Mouse (Mus musculus) spleen, embryonic (tissue): ENCODE data around the gene Kmt5c.

Source experiments
- CTCF ChIA-PET: fragments of 350-600 bp; sonication (Branson Sonifier 250); formaldehyde crosslinking; loops from one replicate; lab custom pipeline; 2022; lab: Charles Lee

Kmt5c gene

GRCm38 (mm10) chr7:4739544-4740275 lies at the start of gene Kmt5c:
Kmt5c (plus strand) TSS chr7:4740115.
- CTCF ChIA-PET, result interaction anchor here (0.9 to 1.5 kb wide), 2 partner anchors 26 to 53 kb away, joined by 3 to 4 read pairs; partner anchors contain the start of gene Rpl28

- CTCF ChIA-PET, result no interaction called here
These were observed 49.5 kb upstream of the Kmt5c start, which contains the start of gene Brsk1 for GRCm38 (mm10) chr7:4690387-4690786. Brsk1 (plus strand) TSS chr7:4690604.

GRCm38 (mm10) chr7:4690951-4691653 lies 48.8 kb upstream of the Kmt5c start:
- CTCF ChIA-PET, result no interaction called here

- CTCF ChIA-PET, result no interaction called here
These were observed 46.9 kb upstream of the Kmt5c start for GRCm38 (mm10) chr7:4693004-4693403.

- CTCF ChIA-PET, result no interaction called here
These were observed 37.6 kb upstream of the Kmt5c start for GRCm38 (mm10) chr7:4702334-4702733.

GRCm38 (mm10) chr7:4703195-4703594 lies 36.7 kb upstream of the Kmt5c start:
- CTCF ChIA-PET, result no interaction called here

GRCm38 (mm10) chr7:4705098-4705497 lies 34.8 kb upstream of the Kmt5c start:
- CTCF ChIA-PET, result no interaction called here

GRCm38 (mm10) chr7:4712594-4712993 lies 27.3 kb upstream of the Kmt5c start:
- CTCF ChIA-PET, result no interaction called here

GRCm38 (mm10) chr7:4716955-4717354 lies 23.0 kb upstream of the Kmt5c start:
- CTCF ChIA-PET, result no interaction called here

GRCm38 (mm10) chr7:4719276-4719675 lies 20.6 kb upstream of the Kmt5c start:
- CTCF ChIA-PET, result no interaction called here

GRCm38 (mm10) chr7:4723508-4723907 lies 16.4 kb upstream of the Kmt5c start:
- CTCF ChIA-PET, result no interaction called here

- CTCF ChIA-PET, result no interaction called here
These were observed 15.6 kb upstream of the Kmt5c start for GRCm38 (mm10) chr7:4724359-4724758.

GRCm38 (mm10) chr7:4725169-4725568 lies 14.7 kb upstream of the Kmt5c start, which contains the start of gene Tmem150b:
Tmem150b (minus strand) TSS chr7:4725249.
- CTCF ChIA-PET, result no interaction called here

- CTCF ChIA-PET, result interaction anchor here (0.5 kb wide), 1 partner anchor 123 kb away, joined by 3 read pairs; no protein-coding TSS in a partner anchor
These were observed 8.8 kb upstream of the Kmt5c start for GRCm38 (mm10) chr7:4731090-4731489.

GRCm38 (mm10) chr7:4732968-4733392 lies 6.9 kb upstream of the Kmt5c start:
- CTCF ChIA-PET, result interaction anchor here (0.5 kb wide), 1 partner anchor 268 kb away, joined by 3 read pairs; no protein-coding TSS in a partner anchor

- CTCF ChIA-PET, result interaction anchor here (1.5 kb wide), 1 partner anchor 54 kb away, joined by 4 read pairs; the partner anchor contains the start of gene Rpl28
These were observed 823 bp upstream of the Kmt5c start for GRCm38 (mm10) chr7:4739041-4739543.

GRCm38 (mm10) chr7:4740309-4740727 lies 403 bp downstream of the Kmt5c start:
- CTCF ChIA-PET, result interaction anchor here (0.9 kb wide), 1 partner anchor 26 kb away, joined by 3 read pairs; no protein-coding TSS in a partner anchor

- CTCF ChIA-PET, result no interaction called here
These were observed 1.2 kb downstream of the Kmt5c start for GRCm38 (mm10) chr7:4741151-4741550.

- CTCF ChIA-PET, result no interaction called here
These were observed 2.0 kb downstream of the Kmt5c start for GRCm38 (mm10) chr7:4741672-4742481.

GRCm38 (mm10) chr7:4742482-4742819 lies 2.5 kb downstream of the Kmt5c start:
- CTCF ChIA-PET, result no interaction called here

GRCm38 (mm10) chr7:4743354-4743753 lies 3.4 kb downstream of the Kmt5c start:
- CTCF ChIA-PET, result no interaction called here
